Mouse (Mus musculus) thymus, postnatal 4 days (tissue): ENCODE measurements around the gene Ccnl1.

Source experiments
- DNase-seq: peaks from one replicate; pipeline ENCODE4 v3.0.0; 2021

The Ccnl1 gene

DNA sequence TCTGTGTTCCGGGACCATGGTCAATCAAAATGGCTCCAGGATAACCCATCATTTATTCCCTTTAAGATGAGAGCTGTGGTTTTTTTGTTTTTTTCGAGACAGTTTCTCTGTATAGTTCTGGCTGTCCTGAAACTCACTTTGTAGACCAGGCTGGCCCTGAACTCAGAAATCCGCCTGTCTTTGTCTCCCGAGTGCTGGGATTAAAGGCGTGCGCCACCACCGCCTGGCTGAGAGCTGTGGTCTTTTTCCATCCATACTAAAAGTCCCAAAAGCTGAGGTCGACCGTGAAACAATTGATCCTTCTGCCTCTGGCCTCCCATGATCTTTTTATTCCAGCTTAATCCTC, 764 bp upstream of the Ccnl1 start:
- no peak for DNase-seq

DNA sequence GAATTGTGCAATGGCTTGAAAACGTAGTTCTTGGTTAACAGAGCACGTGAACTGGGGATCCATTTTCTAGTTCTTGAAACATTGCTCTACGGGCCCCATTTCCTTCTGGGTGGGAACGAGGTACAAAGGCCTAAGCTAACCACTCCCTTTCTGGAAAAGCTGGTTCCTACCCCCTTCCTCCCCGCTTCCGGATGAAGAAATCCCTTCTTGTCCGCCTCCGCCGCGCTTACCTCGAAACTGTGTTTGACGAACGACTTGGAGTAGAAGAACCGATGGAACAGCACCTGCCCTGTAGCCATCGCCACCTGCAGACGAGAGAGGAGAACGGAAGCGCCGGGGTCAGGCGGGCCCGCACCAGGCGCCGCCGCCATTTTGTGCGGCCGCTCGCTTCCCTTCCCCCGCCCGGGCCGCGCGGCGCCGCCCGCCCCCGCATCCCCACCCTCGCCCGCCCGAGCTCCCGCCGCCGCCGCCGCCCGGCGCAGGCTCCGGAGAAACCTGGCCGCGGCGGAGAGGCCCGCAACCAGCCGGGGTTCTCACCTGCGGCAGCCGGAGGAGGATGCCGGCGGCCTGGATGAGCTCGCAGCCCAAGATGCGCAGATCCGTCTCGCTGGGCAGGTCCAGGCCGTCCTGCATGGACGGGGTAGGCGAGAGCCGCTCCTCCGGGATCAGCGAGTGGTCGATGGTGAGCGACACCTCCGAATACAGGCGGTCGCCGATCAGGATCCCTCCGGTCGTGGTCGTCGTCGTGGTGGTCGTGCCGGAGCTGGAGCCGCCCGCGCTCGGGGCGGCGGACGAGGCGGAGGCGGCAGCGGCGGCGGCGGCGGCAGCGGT, 563 bp downstream of the Ccnl1 start:
- DNase-seq, result peak; percentile 83

DNA sequence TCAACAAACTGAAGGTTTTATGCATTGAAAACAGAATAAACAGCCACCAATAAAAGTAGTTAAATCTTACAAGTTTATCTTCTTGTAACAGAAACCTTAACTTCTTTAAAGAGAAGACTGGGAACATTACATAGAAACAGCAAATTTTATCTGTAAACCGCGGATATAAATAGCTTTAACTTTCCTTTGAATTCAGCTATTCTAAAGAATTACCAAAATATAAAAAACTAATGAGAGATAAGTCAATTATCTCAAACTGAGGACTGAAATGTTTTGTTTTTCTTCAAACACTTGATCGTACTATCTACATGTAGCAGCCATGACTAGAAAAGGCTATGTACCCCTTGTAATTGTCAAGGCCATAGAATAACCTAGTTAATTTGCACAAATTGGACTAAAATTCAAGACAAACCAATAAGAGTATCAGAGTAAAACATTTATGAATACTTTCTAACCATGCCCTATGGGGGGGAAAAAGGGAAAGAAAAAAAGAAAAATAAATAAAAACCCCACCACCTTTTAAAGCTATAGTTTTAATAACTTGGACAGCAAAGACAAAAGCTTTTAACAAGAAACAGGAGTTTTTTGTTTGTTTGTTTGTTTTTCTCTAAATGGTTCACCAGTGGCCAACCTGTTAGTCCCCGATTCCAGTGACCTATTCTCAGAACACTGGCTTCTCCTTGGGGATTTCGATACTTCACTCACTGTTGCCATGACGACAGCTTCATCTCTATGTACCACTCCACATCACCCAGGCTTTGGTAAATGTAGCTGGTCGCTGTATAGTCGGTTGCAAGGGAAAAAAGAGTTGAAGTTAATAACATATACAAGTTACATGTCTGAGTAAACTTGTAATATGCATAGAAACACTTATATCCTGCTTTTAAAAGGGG, 3.3 kb downstream of the Ccnl1 start:
- DNase-seq, result no peak

DNA sequence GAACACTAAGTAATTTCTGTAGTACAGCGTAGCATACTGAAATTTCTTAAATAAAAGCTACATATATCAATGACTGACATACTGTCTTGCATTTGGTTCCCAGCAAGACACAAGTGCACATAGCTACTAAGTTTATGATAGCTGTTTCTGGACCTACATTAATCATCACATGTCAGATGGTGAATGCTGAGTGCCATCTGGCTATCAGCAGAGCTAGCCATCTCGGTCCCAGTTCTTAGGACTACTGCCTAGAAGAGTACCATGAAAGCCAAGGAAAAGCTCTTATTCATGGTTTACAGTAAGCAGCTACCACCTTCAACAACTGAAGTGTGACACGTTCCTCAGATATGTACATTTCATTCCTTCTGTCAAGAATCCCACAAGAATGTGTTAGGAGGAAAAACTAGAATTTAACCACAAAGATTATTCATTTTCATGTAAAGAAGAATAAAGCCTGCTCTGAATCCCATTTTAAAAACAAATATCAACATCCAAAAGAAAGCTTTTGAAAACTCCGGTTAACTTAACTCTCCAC, 7.2 kb downstream of the Ccnl1 start:
- DNase-seq, result no peak

DNA sequence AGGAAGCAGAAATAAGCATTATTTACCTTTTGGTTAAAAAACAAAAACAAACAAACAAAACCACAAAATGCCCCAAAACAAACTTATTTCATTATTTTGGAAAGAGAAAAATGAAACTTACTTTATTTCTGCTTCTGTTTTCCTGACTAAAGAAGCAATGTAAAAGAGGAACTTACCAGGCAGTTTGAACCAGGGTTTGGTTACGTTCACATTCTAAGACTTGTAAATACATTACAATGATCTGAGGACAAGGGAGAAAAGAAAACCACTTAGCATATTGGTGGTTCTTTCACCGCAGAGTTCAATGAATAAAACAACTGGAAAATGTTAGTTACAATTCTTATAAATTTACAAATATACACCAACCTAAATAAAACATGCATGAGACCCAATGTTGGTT, 7.7 kb downstream of the Ccnl1 start:
- DNase-seq, result no peak

DNA sequence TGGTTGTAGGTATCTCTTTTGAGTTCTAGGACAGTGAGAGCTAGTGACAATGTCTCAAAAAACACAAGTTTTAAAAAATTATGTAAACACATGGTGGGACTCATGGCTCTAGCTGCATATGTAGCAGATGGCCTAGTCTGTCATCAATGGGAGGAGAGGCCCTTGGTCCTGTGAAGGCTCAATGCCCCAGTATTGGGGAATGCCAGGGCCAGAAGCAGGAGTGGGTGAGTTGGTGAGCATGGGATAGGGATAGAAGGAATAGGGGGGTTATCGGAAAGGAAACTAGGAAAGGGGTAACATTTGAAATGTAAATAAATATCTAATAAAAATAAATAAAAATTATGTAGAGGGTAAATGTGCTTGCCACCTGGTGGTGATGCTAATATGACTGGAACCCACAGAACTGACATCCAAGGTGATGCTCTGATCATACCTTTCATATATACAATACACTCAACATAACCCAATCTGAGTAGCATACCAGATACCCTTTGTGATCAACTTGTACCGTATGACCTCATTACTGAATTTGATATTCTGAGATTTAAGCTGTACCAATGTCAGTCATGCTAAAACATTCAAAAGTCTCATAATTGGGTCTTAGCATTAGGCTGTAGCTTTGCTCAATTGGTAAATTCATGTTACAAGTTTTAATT, 12.6 kb downstream of the Ccnl1 start:
- no peak for DNase-seq

DNA sequence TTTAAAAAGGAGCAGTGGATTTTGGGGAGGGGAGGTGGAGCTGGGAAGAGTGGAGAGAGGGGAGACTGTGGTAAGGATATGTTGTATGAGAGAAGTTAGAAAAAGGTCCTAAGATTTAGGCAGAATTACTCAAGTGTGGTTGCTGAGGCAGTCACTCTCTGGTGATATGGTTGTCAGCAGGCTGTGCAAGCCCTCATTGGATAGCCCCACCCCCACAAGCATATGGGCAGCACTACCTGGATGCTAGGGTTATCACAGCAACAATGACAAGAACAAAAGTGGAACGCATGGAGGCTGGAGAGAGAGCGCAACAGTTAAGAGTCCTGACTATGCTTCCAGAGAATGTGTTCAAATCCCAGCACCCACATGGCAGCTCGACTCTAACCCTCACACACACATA, 13.3 kb downstream of the Ccnl1 start:
- DNase-seq, result no peak

DNA sequence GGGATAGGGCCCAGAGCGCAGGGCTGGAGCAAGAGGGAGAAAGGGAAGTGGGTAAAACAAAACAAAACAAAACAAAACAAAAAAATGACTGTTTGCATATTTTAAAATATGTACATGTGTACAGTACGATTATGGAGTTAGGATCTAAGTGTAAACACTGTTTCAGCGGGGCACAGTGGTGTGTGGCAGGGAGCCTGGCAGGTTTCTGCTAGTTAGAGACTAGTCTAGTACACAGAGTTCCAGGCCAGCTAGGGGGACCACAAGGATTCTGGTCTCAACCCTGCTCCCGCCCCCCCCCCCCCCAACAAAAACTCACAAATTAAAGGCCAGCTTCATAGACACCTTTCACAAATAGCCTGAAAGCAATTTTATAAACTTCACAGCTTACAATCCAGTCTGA, 14.6 kb downstream of the Ccnl1 start:
- DNase-seq, result no peak

DNA sequence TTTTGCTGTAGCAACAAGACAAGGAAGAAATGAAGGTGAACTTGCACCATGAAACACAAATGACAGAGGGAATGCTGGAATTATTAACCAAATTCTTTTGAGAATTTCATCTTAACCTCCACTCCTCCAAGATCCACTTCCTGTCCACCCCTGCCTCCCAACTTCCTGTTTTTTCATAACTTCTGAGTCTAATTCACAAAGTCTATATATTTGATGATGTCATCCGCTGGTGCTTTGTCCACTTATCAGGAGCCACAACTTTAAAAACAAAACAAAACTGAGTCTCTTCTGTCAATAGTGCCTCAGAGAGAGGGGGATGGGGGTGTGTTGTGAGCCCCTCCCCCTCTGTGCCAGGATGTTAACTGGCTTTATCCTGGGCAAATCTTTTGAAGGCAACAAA, 17.0 kb downstream of the Ccnl1 start:
- DNase-seq, result no peak

DNA sequence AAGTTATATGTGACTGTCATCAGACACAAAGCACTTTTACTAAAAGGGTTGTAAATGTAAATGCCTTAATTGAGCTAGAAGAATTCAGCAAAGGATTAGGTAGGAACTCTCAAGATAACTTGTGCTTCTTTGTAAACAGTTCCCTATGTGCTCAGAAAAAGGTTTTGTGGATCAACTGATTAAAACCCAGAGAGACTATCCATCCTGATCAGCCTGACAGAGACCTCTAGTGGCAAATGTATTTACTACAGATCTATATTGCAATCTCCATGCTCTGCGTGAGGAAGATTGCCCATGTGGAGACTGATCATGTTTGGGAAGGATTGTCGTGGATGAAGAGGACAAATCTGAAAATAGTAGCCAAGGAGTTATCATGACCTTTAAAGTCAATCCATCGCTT, 19.8 kb downstream of the Ccnl1 start:
- no peak for DNase-seq

DNA sequence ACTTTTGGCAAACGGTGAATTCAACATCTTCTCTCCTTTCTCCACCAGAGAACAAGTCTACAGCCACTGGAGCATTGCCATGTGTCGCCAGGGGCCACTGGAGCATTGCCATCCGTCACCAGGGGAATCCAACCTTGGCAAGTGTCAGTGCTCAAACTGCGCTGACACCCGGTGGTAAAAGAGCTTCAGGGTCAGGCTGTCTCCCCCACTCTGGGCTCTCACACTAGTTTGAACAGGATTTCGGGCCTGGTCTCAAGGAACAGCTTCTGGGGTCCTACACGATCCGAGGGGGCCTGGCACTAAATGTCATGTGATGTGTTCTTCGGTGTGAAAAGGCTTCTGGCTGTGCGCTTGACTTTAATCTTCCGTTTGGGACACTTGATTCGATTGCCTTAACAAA, 21.7 kb downstream of the Ccnl1 start:
- DNase-seq, result no peak

DNA sequence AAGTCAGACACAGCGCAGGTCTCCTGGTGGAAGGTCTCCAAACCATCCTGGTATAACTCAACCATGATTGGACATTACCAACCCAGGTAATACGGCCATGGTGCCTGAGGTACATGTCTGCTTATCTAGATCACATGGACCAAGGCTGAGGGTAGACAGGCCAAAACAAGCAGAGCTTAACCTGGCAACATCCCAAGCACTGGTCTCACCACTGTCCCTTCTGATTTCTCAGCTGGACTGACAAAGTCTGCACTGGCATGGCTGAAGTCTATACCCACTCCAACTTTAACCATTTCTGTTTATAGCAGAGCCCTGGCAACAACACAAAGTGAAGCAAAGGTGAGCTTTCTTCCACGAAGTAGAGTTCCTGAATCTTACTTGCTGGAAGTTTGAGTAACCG, 22.9 kb downstream of the Ccnl1 start:
- DNase-seq, result no peak

DNA sequence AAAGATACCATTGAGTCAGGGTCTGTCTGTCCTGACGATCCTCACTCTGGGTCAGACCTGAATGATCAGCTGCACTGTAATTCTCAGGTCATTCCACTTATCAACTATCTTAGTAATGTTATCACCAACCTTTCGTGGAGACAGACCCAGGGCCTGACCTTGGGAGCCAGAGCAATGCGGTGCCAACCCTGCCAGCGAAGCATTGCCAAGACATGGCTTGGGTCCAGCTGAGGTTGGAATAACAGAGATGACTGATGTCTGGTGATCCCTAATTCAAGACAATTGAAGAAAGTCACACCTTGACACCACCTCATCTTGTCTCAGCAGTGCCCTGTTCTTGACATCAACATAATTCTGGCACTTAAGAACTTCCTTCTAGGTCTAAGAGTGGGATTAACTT, 24.3 kb downstream of the Ccnl1 start:
- DNase-seq, result no peak

DNA sequence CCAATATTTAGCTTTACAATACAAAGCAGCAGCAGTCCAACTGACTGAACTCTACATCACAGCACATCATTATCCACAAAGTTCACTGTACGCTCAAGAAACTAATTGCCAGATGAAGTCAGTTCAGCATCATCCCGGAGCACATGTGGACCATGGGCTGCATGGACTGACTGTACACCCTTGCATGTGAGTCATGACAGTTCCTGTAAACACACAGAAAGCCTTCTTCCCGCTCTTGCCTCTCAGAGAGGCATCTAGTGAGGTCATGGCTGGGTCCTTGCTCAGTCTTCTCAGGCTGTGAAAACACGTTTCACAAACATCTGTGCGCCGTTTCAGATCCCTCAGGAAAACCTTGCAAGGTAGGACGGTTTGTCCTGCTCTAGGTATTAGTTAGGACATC, 26.5 kb downstream of the Ccnl1 start:
- no peak for DNase-seq

DNA sequence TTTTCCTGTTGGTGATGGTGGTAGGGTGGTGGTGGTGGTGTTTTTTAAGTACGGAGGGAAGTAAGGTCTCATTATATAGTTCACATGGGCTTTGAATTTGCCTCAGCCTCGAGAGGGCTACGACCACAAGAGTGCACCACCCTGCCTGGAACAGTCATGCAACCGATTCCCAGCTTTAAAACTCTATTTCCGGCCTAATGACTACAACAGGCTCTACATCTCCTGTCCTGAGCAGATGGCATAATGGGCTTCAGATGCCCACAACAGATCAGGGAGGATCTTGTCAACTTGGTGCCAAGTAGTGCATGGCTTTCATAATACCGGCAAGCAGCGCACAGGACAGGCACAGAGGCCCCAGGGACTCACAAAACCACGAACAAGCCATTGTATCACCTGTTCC, 27.4 kb downstream of the Ccnl1 start:
- DNase-seq, result no peak

DNA sequence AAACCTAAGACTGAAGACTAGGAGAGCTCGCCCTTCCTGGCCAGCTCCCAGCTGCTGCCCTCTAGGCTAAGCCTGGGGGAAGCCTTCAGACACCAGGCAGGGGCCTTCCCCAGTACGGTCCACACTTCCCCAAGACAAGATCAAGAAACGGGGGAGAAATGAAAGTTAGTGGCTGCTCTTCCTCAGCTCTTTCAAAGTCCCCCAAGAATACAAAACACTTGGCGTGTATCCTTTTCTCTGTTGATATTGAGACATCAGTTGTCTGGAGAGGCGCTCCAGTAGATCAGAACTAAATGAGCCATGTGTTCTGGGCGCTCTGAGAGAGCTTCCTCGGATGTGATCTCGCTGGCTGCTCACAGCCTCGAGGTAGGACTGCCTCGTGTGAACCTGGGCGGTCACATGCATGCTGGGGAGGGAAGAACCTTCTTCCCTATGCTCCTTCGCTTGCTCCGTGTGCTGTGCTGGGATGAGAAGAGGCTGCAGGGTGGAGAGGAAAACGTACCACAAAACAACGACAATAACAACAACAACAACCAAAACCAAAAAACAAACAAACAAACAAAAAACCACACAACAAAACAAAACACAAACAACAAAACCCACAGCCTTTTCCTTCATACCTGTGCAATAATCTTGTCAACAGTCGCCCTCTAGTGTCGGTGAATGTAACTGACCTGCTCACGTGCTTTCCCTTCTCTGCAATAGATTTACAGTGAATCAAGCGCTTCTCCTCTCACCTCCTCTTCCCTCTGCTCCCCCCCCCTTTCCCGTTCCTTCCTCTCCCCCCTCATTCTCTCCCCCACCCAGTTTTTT, 28.0 kb downstream of the Ccnl1 start:
- DNase-seq, result peak; percentile 79

DNA sequence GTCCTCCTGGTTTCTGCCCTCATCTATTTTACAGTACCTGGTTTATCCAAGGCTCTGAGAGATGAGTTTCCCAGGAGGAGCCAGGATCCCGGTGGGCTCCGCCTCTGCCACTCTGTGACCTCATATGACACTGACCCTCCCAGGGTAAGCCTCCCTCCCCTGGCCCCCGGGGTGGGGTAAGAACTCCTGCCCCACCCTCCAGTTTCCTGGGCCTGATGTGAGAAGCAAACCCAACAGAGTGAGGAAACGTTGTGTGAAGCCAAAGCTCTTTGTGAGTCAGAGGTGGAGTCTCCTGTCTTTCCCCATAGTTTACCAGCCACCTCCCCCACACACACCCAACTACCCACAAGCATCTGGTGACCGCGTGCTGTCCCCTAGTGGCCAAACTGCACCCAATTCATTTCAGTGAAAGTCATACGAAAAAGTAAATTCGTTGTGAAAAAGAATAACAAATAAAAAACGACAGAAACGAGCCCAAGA, 28.7 kb downstream of the Ccnl1 start:
- DNase-seq, result peak; percentile 77

DNA sequence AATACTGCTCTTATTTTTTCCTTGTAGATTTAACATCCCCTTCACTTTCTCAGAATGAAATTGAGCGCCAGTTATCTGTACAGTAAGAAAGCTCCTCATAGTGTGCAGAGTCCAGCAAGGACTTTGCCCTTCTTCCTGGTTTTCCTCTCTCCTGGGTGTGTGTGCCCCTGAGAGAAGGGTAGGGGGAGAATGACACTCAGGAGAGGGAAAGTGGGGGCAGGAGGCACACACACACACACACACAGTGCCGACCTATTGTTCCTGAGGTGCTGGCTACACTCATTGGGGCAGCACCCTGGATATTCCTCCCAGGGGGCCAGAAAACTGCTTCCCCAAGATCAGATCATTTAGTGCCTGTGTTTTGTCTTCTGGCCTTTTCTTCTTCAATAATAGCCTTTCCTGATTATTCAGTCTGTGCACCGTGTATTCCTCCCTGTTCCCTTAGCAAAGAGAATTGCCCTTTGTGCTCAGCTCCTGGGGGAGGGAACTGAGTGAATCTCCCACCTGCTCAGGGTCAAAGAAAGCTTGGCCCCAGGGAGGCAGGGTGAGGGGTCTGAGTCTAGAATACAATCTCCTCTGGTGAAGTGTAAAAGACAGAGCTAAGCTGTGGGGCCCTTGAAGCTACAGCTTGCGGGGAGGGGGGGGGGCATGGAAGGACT, 29.3 kb downstream of the Ccnl1 start:
- DNase-seq, result no peak

DNA sequence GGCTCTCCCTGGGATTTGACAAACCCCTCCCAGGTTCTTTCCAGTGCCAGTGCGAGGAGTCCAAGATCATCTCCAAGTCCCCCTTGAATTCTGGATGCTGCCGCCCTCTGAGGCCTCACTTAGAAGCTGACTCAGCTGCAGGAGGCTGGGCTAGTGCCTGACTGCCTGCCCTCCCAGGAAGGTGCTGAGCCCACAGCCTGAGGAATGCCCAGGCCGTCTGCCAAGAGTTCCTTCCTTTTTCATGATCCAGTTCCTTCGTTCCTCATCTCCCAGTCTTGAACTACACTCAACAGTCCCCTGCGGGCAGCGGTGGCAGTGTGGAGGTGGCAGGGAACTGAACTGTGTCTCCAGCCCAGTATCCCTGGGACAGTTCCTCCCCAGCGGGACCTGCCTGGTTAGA, 30.4 kb downstream of the Ccnl1 start:
- DNase-seq, result no peak

DNA sequence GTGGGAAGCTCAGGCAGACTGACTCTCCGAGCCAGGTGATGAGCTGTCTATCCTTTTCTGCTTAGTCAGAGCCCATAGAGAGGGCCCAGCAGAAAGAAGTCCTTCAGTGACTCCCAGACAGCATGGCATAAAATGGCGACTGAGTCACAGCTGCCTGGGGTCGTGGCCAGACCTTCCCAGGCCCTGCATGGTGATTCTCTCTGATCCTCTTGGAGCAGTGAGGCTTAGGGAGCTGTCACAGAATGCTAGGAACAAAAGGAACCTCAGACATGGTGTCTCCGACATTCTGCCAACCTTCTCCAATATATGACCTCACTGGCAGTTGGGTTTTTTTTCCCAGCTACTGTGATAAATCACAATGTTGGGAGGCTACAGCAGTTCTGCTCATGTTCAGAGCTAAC, 30.9 kb downstream of the Ccnl1 start:
- DNase-seq, result no peak

DNA sequence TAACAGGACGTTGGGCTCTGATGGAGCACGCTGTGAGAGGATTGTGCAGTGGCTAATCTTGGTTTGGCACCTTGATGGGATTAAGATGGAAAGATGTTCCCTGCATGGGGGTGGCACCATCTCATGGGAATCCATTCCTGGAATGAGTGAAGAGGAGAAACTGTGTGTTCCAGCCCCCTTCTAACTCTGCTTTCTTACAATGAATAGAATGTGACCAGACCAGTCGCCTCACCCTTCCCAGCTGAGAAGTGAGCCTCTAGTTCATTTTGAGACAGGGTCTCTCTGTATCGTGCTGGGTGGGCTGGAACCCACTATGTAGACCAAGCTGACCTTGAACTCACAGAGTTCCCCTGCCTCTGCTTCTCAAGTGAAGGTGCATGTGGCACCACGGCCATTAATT, 31.6 kb downstream of the Ccnl1 start:
- DNase-seq, result no peak
